ENCODE assay signal across 14 mouse cellular contexts in genomic region chr4:150415227-150415969, GRCm38 (mm10).
DNase-seq lines count a peak whose midpoint lies in the region; ATAC-seq and TF ChIP-seq lines count a peak whose summit lies in the region.
"Had no signal": no experiment of that assay in that cellular context is flagged by ENCODE, and none has a peak within 500 bp of the region (broad histone marks: within the 10 kb centered on the region; RNA-seq: fewer than 3 reads in every experiment).

No protein-coding gene starts in this region.

- peak overlapping the region; percentile 19; the same call in 1 of the 2 replicates for H3K27ac ChIP-seq in forebrain, embryonic 13.5 days
- H3K27ac ChIP-seq in forebrain, embryonic 10.5 days = no peak overlapping the region
- 0 out of 2 replicates have a peak overlapping the region, but pooled peaks have one; percentile 12 for H3K27ac ChIP-seq in midbrain, embryonic 12.5 days (replicated peaks)
- no peak overlapping the region for H3K27ac ChIP-seq in midbrain, postnatal 0 days (ENCODE audit: low read depth, low read length)
- peak overlapping the region; percentile 69 for H3K27ac ChIP-seq in kidney, embryonic 16.5 days (ENCODE audit: low read length)
- peak overlapping the region; percentile 7; the same call in 1 of the 2 replicates for H3K27ac ChIP-seq in small intestine, adult 2 months (ENCODE audit: insufficient read depth, low read depth, low read length)
- H3K27ac ChIP-seq: forebrain, embryonic 12.5 days; neural tube, embryonic 12.5 days had no signal

- no peak for ATAC-seq in forebrain, embryonic 13.5 days
- ATAC-seq in midbrain, embryonic 12.5 days (ENCODE audit: low FRiP score, low read depth) = no peak
- ATAC-seq in midbrain, postnatal 0 days (ENCODE audit: low FRiP score) = no peak
- peak; percentile 79 for ATAC-seq in kidney, embryonic 16.5 days (ENCODE audit: low FRiP score, low TSS enrichment)

- no peak for DNase-seq in forebrain, embryonic 10.5 days (ENCODE audit: extremely low spot score, low spot score)
- no peak for DNase-seq in midbrain, postnatal 0 days (ENCODE audit: low spot score)
- no peak for DNase-seq in adrenal gland, postnatal 10 days
- DNase-seq in frontal cortex, postnatal 10 days (ENCODE audit: low spot score in 2 of 2) = no peak
- DNase-seq: heart, adult 11 months; heart, postnatal 36 days; thymus, adult 2 months had no signal

- H3K27me3 ChIP-seq in forebrain, embryonic 13.5 days = no peaks in the 10 kb centered on the region
- no peaks in the 10 kb centered on the region for H3K27me3 ChIP-seq in forebrain, embryonic 10.5 days (ENCODE audit: poor library complexity, severe bottlenecking)
- no peaks in the 10 kb centered on the region for H3K27me3 ChIP-seq in midbrain, embryonic 12.5 days
- H3K27me3 ChIP-seq in midbrain, postnatal 0 days (ENCODE audit: insufficient read depth, low read length) = no peaks in the 10 kb centered on the region
- no peaks in the 10 kb centered on the region for H3K27me3 ChIP-seq in kidney, embryonic 16.5 days (ENCODE audit: insufficient read depth, low read length)
- H3K27me3 ChIP-seq in small intestine, adult 2 months (ENCODE audit: control insufficient read depth, insufficient read depth, low read length) = no peaks in the 10 kb centered on the region
- H3K27me3 ChIP-seq: forebrain, embryonic 12.5 days; neural tube, embryonic 12.5 days had no signal

- H3K9ac ChIP-seq in forebrain, embryonic 13.5 days = no peak overlapping the region
- H3K9ac ChIP-seq in midbrain, embryonic 12.5 days (replicated peaks) = no peak overlapping the region
- H3K9ac ChIP-seq in midbrain, postnatal 0 days (replicated peaks; ENCODE audit: low read length, poor library complexity, severe bottlenecking) = no peak overlapping the region
- H3K9ac ChIP-seq in kidney, embryonic 16.5 days (replicated peaks; ENCODE audit: low read length) = no peak overlapping the region
- H3K9ac ChIP-seq: forebrain, embryonic 12.5 days; neural tube, embryonic 12.5 days had no signal

- TF ChIP-seq POLR2A in small intestine, adult 2 months (IDR thresholded peaks at IDR 0.05; ENCODE audit: low read depth, low read length) = no peak

- peaks cover 8% of the 10 kb centered on the region; the same call in 1 of the 2 replicates for H3K36me3 ChIP-seq in forebrain, embryonic 13.5 days (ENCODE audit: poor library complexity, severe bottlenecking)
- peaks cover 36% of the 10 kb centered on the region for H3K36me3 ChIP-seq in forebrain, embryonic 10.5 days (replicated peaks)
- peaks cover 5% of the 10 kb centered on the region for H3K36me3 ChIP-seq in midbrain, embryonic 12.5 days
- no peaks in the 10 kb centered on the region for H3K36me3 ChIP-seq in midbrain, postnatal 0 days (ENCODE audit: insufficient read depth, low read length)
- no peaks in the 10 kb centered on the region for H3K36me3 ChIP-seq in kidney, embryonic 16.5 days (ENCODE audit: insufficient read depth, low read length)
- H3K36me3 ChIP-seq in small intestine, adult 2 months (ENCODE audit: control insufficient read depth, insufficient read depth, low read length) = peaks cover 8% of the 10 kb centered on the region

- TF ChIP-seq CTCF in midbrain, postnatal 0 days (IDR thresholded peaks at IDR 0.05) = no peak
- TF ChIP-seq CTCF in small intestine, adult 2 months (IDR thresholded peaks at IDR 0.05; ENCODE audit: extremely low read depth, insufficient read length, insufficient replicate concordance, low read depth, low read length) = no peak

- H3K9me3 ChIP-seq in forebrain, embryonic 13.5 days (replicated peaks) = no peaks in the 10 kb centered on the region
- H3K9me3 ChIP-seq in forebrain, embryonic 10.5 days = no peaks in the 10 kb centered on the region
- H3K9me3 ChIP-seq in midbrain, embryonic 12.5 days = no peaks in the 10 kb centered on the region
- no peaks in the 10 kb centered on the region for H3K9me3 ChIP-seq in midbrain, postnatal 0 days (ENCODE audit: low read length)
- no peaks in the 10 kb centered on the region for H3K9me3 ChIP-seq in kidney, embryonic 16.5 days (ENCODE audit: low read length)
- H3K9me3 ChIP-seq: forebrain, embryonic 12.5 days; G1E; neural tube, embryonic 12.5 days had no signal

- H3K4me1 ChIP-seq in forebrain, embryonic 13.5 days = peaks cover 14% of the 10 kb centered on the region
- H3K4me1 ChIP-seq in forebrain, embryonic 10.5 days = peaks cover 10% of the 10 kb centered on the region
- peaks cover 20% of the 10 kb centered on the region for H3K4me1 ChIP-seq in midbrain, embryonic 12.5 days
- no peaks in the 10 kb centered on the region for H3K4me1 ChIP-seq in midbrain, postnatal 0 days (ENCODE audit: insufficient read depth, low read length)
- peaks cover 23% of the 10 kb centered on the region for H3K4me1 ChIP-seq in kidney, embryonic 16.5 days (ENCODE audit: insufficient read depth, low read length)
- H3K4me1 ChIP-seq in small intestine, adult 2 months (ENCODE audit: control insufficient read depth, insufficient read depth, insufficient read length, low read length) = peaks cover 8% of the 10 kb centered on the region; the same call in 1 of the 2 replicates

- no peak overlapping the region for H3K4me3 ChIP-seq in forebrain, embryonic 13.5 days
- no peak overlapping the region for H3K4me3 ChIP-seq in forebrain, embryonic 10.5 days
- H3K4me3 ChIP-seq in midbrain, embryonic 12.5 days = no peak overlapping the region
- no peak overlapping the region for H3K4me3 ChIP-seq in midbrain, postnatal 0 days (ENCODE audit: low read depth, low read length)
- no peak overlapping the region for H3K4me3 ChIP-seq in kidney, embryonic 16.5 days (ENCODE audit: low read length)
- H3K4me3 ChIP-seq in small intestine, adult 2 months (ENCODE audit: low read depth, low read length) = no peak overlapping the region
- H3K4me3 ChIP-seq: forebrain, embryonic 12.5 days; neural tube, embryonic 12.5 days had no signal

- WGBS in forebrain, embryonic 13.5 days = 57% methylated on average over 10 of the region's 10 CpGs
- WGBS in forebrain, embryonic 10.5 days = 80% methylated on average over 10 of the region's 10 CpGs
- 69% methylated on average over 10 of the region's 10 CpGs for WGBS in midbrain, embryonic 12.5 days
- 58% methylated on average over 10 of the region's 10 CpGs for WGBS in midbrain, postnatal 0 days
- 56% methylated on average over 10 of the region's 10 CpGs for WGBS in kidney, embryonic 16.5 days
- 35% methylated on average over 10 of the region's 10 CpGs for WGBS in small intestine, adult 2 months

- no peak overlapping the region for H3K4me2 ChIP-seq in forebrain, embryonic 13.5 days
- H3K4me2 ChIP-seq in midbrain, embryonic 12.5 days (replicated peaks) = no peak overlapping the region
- no peak overlapping the region for H3K4me2 ChIP-seq in midbrain, postnatal 0 days (ENCODE audit: low read depth, low read length, poor library complexity, severe bottlenecking)
- no peak overlapping the region for H3K4me2 ChIP-seq in kidney, embryonic 16.5 days (replicated peaks; ENCODE audit: low read depth, low read length)
- H3K4me2 ChIP-seq: forebrain, embryonic 12.5 days; neural tube, embryonic 12.5 days had no signal

Comparison
In these comparisons a context has a peak if more than half of its experiments do, and no peak if none do; other contexts are left out.
1. H3K27ac ChIP-seq: peak in forebrain, embryonic 13.5 days (single experiment), midbrain, embryonic 12.5 days (single experiment), kidney, embryonic 16.5 days (single experiment) and small intestine, adult 2 months (single experiment); none in forebrain, embryonic 10.5 days (single experiment) and midbrain, postnatal 0 days (single experiment).